Mouse (Mus musculus): Measurements from ENCODE around the gene Gngt1. TPM values are rescaled to one million over a fixed set of nuclear protein-coding genes. Genes with fewer than 3 reads are reported as not detected.

Gngt1 gene
- polyA plus RNA-seq, 1 experiment from 2014 or later = not detected

Other genes with a start within 250 kb of the Gngt1 start
- gene Calcr, start 229.1 kb upstream of the Gngt1 start, polyA plus RNA-seq (2015; fragmentation: Nextera tagmentation; extraction: Ambion mirVana) = 0.26 and 0.27 TPM in 2 replicates
- gene Tfpi2, start 4.9 kb upstream of the Gngt1 start, polyA plus RNA-seq (2015; fragmentation: Nextera tagmentation; extraction: Ambion mirVana) = 4.6 and 4.8 TPM in 2 replicates
- 69.2 and 72.1 TPM in 2 replicates for gene Gng11, start 10.1 kb downstream of the Gngt1 start, polyA plus RNA-seq (2015; fragmentation: Nextera tagmentation; extraction: Ambion mirVana)
- gene Bet1, start 93.2 kb downstream of the Gngt1 start, polyA plus RNA-seq (2015; fragmentation: Nextera tagmentation; extraction: Ambion mirVana) = 70.8 and 74.9 TPM in 2 replicates

All from kidney, embryonic 16.5 days (tissue).